Mouse (Mus musculus) myocyte (in vitro differentiated cells): ENCODE results near the gene Setd7.

ENCODE experiments used
- CEBPB ChIP-seq: IDR thresholded peaks from 2 replicates; pipeline ENCODE4 v1.6.1; 2011; ENCODE audit warnings: mild to moderate bottlenecking, moderate library complexity; ENCODE audit not compliant: poor library complexity, insufficient read depth, severe bottlenecking
- E2F4 ChIP-seq: IDR thresholded peaks from one replicate; pipeline ENCODE4 v1.6.1; 2011; ENCODE audit warnings: mild to moderate bottlenecking, control low read depth, moderate library complexity; ENCODE audit not compliant: insufficient read depth
- MAX ChIP-seq: IDR thresholded peaks from one replicate; pipeline ENCODE4 v1.6.1; 2011; ENCODE audit warnings: low read depth, mild to moderate bottlenecking, control low read depth
- MYOD1 ChIP-seq, 3 experiments: IDR thresholded peaks; one replicate each; pipeline ENCODE4 v1.6.1; 2011; ENCODE audit warnings: control low read depth in 2 of 3, low read depth in 2 of 3, mild to moderate bottlenecking in 2 of 3, moderate library complexity in 1 of 3; ENCODE audit not compliant: insufficient read length in 2 of 3, control insufficient read depth in 1 of 3
- MYOG ChIP-seq, 3 experiments: IDR thresholded peaks; one replicate each; pipeline ENCODE4 v1.6.1; 2011; ENCODE audit warnings: control low read depth in 2 of 3, low read depth in 2 of 3, mild to moderate bottlenecking in 2 of 3; ENCODE audit not compliant: insufficient read length in 2 of 3, control insufficient read depth in 1 of 3, insufficient read depth in 1 of 3
- POLR2A ChIP-seq: IDR thresholded peaks from one replicate; pipeline ENCODE4 v1.6.1; 2011; ENCODE audit warnings: low read depth, mild to moderate bottlenecking, control low read depth, moderate library complexity; ENCODE audit not compliant: insufficient read length
- POLR2AphosphoS2 ChIP-seq: IDR thresholded peaks from one replicate; pipeline ENCODE4 v1.6.1; 2011; ENCODE audit warnings: low read depth, control low read depth; ENCODE audit not compliant: insufficient read length
- REST ChIP-seq: IDR thresholded peaks from one replicate; pipeline ENCODE4 v1.6.1; 2011; ENCODE audit warnings: mild to moderate bottlenecking, control low read depth, moderate library complexity; ENCODE audit not compliant: insufficient read depth, insufficient read length
- TCF12 ChIP-seq: IDR thresholded peaks from one replicate; pipeline ENCODE4 v1.6.1; 2011; ENCODE audit warnings: mild to moderate bottlenecking, control low read depth; ENCODE audit not compliant: poor library complexity, insufficient read depth, severe bottlenecking
- TCF3 ChIP-seq: IDR thresholded peaks from one replicate; pipeline ENCODE4 v1.6.1; 2011; ENCODE audit warnings: low read depth, control low read depth; ENCODE audit not compliant: insufficient read length
- USF1 ChIP-seq: IDR thresholded peaks from one replicate; pipeline ENCODE4 v1.6.1; 2011; ENCODE audit warnings: low read depth, mild to moderate bottlenecking, control low read depth, moderate library complexity

- TF ChIP-seq MYOD1 (IDR thresholded peaks at IDR 0.05; ENCODE audit: control insufficient read depth in 1 of 3, insufficient read length in 2 of 3, low read depth in 2 of 3) (no peak), POLR2A (no peak), MAX (no peak), TCF12 (no peak), E2F4 (no peak), TCF3 (no peak), USF1 (no peak), CEBPB (no peak), POLR2AphosphoS2 (no peak), REST (no peak), MYOG (IDR thresholded peaks at IDR 0.05; ENCODE audit: control insufficient read depth in 1 of 3, insufficient read depth in 1 of 3, insufficient read length in 2 of 3, low read depth in 2 of 3) (no peak)
These were observed 49.8 kb downstream of the Setd7 start for GRCm38 (mm10) chr3:51510903-51511302.
